Mouse (Mus musculus) liver, adult 2 months (tissue): ENCODE results near the gene Orai1.

Experiments
- CTCF ChIP-seq: fragments of 200-500 bp; IDR thresholded peaks from 2 replicates; pipeline ENCODE4 v1.5.1; 2011; ENCODE audit warnings: low read depth, low read length, control low read depth
- POLR2A ChIP-seq: fragments of 200-500 bp; IDR thresholded peaks from 2 replicates; pipeline ENCODE4 v1.6.1; 2011; ENCODE audit warnings: low read length, control low read depth; ENCODE audit not compliant: insufficient read depth; ENCODE audit errors: extremely low read depth

GRCm38 (mm10) chr5:123029729-123030128, 14.9 kb downstream of the Orai1 start:
- no peak for TF ChIP-seq CTCF
- TF ChIP-seq POLR2A, result no peak
